Mouse (Mus musculus): ENCODE measurements around the gene Smtn.

Gene Smtn

DNA sequence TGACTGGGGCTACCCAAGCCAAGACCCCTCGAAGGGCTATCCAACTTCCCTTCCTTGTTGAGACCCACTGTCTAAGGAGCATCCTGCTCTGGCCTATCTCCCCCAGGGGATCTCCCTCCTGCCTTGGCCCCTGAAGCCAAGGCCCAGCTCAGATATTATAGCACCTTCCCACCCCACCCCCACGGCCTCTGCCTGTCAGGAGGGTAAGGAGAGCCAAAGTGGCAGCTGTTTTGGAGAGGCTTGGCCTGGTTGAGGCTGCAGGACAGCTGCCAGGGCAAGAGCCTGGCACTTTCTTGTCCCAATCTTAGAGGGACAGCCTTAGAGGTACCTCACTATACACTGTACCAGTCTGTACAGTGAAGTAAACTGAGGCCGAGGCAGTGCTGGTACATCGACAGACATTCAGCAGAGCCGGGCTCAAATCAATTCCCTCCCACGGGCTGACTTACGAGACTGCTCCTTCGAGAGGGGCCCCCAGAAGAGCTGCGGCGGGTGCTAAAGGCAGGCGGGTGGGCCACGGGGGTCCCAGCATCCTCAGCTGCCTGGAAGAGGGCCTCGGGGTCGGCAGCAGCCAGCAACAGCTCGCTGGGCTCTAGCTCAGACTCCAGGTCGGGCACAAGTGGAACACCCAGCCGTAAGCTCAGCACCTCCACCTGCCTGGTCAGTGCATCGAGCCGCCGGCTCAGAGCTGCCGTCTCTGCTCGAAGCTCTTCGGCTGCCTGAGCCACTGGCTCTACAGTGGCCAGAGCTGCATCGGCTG, 13.3 kb downstream of the Smtn start:
- no peak for DNase-seq (ENCODE audit: low spot score in 2 of 2)

DNA sequence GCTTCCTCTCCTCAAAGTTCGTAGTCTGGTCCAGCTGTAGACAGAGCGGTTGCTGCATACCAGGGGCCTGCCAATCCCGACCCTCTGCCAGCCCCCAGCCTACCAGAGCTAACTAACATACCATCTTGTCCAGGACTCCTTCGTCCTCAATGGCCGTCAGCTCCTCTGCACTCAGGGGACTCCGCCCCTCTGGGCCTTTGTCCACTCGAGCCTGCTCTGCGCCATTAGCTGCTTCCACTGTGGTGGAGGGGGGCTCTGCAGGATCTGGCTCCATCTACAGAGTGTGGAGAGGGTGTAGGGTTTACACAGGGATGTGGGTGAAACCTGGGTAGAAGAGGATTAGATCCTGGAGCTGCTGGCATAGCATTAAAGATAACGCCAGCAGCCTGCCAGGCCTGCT, 14.2 kb downstream of the Smtn start:
- DNase-seq (ENCODE audit: low spot score in 2 of 2), result no peak

DNA sequence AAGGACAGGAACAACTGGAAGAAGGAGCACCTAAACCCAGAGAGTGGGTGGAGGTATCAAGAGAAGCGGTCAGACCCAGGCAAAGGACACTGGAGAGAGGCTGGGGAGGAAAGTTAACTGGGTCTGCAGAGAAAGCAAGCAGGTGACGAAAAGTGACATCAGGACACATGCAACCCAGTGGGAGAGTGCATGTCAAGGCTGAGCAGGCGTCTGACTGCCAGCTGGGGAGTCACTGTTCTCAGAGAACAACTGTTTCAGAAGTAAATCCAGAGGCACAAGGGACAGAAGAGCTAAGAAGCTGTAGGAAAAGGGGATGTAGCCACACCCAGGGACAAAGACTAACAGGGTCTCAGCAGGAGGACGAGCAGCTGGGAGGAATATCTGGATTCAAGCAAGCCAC, 14.9 kb downstream of the Smtn start:
- DNase-seq (ENCODE audit: low spot score in 2 of 2), result no peak

- no peak for DNase-seq (ENCODE audit: low spot score in 2 of 2)
Measured at GRCm38 (mm10) chr11:3523840-3524582, 16.4 kb downstream of the Smtn start.

- DNase-seq (ENCODE audit: low spot score in 2 of 2), result no peak
Measured at GRCm38 (mm10) chr11:3522285-3523000, 18.0 kb downstream of the Smtn start.

DNA sequence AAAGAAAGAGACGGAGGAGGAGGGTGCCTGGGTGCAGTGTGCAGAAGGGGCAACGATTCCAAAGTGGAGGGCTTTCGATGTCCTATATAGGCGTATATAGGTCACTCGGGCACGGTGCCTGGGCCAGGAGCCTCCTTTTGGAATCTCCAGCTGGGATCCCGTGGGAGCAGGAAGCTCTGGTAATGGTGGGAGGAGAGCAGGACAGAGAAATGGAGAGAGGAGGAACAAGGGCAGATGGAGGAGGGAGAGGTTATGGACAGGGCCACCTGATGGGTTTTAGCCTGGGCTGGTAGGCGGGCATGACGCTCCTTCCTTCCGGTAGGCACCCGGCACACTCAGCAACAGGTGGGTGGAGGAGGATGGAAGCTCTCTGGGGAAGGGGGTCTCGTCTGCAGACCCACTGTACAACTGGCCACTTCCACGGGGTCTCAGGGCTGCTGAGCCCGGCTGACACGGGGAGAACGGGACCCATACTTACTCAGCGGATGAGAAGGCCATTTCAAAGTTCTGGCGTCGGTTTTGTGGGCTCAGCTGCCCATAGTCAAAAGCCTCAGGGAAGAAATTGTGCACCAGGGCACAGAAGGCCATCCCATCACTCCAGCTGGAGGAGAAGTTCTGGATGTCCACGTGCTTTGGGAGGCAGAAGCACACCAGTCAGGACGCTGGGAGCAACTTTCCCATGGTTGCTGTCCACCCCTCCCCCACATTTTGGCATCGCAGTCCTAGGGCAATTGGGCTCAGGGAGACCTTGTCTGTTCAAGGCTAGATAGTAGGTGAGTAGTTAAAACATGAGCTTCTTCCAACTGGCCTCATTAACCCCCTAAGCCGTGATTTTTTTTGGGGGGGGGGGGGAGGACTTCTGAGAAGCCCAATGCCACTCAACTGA, 18.8 kb downstream of the Smtn start:
- DNase-seq (ENCODE audit: low spot score in 2 of 2), result no peak

DNA sequence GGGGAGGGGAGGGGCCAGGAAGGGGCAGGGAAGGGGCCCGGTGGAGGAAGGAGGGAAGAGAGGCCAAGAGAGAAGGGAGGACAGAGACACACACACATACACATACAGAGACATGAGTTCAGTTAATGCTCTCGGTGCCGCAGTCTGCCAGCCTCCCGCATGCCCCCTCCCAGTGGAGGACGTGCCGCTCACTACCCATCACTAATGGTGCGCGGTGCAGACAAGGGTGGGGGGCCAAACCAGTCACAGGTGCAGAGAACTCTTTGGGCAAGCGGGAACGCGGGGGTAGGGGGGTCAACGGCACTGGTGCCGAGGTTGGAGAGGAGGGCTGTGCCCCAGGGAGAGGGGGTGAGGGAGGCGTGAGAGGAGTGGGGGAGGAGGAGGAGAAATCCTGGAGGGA, 19.5 kb downstream of the Smtn start:
- no peak for DNase-seq (ENCODE audit: low spot score in 2 of 2)

DNA sequence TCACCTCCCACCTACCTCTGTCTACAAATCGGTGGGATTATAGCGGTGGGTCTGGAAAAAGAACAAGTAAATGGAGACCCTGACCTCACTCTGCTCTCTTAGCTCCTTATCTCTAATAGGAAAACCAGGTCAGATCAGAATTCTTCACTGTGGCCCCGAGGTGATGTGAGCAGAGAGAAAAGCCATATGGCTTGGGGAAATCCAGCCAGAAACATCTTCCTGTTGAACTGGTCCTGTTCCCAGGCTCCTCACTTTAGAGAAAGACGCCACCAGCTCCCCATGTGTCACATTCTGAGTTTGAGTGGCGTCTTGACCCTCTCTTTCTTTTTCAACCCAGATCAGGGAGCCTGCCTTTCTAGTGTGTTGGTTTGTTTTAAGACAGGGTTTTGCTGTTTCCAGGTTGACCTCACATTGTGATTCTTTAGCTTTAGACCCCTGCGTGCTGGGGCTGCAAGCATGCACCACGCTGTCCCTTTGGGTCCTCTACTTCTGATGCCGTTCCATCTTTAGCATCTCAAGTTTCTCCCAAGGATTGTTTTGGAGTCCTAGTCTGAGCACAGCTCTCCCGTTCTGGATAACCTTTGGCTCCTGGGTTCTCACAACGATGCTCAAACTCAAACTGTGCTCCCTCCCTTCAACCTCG, 20.5 kb downstream of the Smtn start:
- DNase-seq (ENCODE audit: low spot score in 2 of 2), result no peak

DNA sequence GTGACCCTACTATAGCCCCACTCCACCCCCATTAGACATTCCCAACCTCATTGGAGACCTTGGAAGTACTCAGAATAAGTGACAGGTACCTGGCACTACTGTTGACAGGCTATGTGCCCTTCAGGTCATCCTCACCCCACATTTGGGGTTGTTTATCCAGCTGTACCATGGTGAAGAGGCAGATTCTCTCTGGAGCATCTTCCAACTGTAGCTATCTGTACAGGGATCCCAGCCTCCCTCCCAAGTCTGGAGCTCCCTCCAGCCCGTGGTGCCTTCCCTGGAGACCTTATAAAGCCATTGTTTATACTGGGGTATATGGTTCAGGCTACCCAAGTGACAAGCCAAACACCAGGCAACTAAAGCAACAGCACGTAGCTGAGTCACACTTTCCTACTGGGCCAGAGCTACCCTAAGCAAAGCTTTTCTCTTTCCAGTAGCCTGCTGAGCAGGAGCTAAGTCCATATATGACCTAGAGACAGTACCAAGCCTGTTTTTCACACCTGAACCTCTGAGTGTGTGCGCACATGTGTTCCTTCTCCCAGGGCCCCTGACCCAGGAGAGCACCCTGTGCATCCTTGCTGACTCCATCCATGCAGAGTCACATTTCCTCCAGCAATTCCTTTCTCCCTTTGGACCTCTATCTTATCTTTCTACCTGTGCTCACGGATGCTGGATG, 21.2 kb downstream of the Smtn start:
- DNase-seq (ENCODE audit: low spot score in 2 of 2), result no peak

DNA sequence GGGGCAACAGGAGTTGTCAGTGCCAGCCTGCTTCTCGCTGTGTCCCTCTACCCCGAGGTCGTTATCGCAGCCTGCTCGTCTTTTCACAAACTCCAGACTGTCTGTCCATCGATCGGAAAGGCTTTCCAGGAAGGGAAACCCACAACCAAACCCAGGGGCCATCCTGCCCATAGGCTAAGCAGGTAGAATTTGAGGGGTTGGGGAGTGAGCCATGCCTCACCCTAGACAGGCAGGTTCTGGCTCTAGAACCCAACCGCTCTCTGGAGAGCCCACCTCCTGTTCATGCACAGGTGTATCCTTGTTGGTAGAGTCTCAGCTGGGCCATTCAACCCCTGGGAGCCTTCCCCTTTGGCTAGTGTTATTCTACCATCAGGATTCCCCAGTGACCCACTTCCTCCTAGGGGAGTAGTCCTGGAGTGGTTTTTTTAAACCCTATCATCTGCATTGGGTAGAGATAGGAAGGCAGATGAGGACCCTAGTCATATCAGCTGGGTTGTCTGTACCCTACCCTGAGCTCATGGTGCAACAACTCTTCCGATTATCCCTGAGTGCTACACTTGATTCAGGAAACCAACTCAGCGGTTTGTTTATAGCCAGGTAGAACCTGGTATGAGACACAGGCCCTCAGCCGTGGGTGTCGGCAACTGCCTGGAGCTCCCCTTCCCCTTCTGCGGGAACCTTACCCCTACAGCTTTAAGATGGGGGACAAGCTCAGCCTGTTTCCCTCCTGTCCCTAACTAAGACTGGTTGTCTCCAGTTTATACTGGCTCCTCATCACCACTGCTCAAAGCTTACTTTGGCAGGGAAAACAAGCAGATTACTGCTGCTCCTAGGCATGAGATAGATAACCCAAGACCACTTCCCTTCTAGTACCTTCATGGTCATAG, 22.3 kb downstream of the Smtn start:
- no peak for DNase-seq (ENCODE audit: low spot score in 2 of 2)

GRCm38 (mm10) chr11:3516859-3517845, 23.3 kb downstream of the Smtn start:
- DNase-seq (ENCODE audit: low spot score in 2 of 2), result peak; percentile 27 to 40

DNA sequence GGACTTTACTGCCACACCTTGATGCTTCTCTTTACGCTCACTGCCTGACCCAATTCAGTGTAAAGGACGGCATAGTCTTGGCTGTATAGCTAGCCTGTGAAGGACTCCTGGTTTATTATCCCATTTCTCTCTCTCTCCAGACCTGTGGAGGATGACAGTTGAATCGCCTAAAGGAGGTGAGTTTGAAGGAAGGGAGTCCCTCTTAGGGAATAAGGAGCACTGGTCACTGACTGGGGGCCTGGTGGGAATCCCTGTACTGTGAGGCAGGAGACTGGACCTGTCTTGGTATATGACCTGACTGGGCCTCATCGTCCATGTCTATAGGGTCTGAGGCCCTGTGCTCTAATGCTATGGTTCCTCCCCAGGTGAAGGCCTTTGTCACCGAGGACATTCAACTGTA, 24.3 kb downstream of the Smtn start:
- no peak for DNase-seq (ENCODE audit: low spot score in 2 of 2)

DNA sequence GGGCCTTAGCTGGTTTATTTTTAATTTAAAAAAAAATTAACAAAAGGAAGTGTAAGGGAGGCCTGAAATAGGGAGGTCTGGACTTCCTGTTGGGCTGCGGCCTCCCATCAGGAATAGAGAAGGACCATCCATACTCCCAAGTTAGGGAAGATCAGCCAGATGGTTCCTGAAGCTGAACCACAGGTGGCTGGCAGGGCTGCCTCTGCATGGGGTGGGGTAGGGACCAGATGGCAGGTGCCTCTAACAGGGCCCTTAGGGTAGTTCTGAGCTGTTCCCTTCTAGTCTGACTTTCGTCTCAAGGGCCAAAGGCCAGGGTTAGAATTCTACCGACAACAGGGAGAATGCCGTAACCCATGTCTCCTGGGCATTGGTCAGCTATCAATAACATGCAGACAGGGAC, 24.8 kb downstream of the Smtn start:
- no peak for DNase-seq (ENCODE audit: low spot score in 2 of 2)

- peak in 1 of 2 experiments; percentile 28 for DNase-seq (ENCODE audit: low spot score in 2 of 2)
Measured at GRCm38 (mm10) chr11:3515216-3515615, 25.2 kb downstream of the Smtn start.

DNA sequence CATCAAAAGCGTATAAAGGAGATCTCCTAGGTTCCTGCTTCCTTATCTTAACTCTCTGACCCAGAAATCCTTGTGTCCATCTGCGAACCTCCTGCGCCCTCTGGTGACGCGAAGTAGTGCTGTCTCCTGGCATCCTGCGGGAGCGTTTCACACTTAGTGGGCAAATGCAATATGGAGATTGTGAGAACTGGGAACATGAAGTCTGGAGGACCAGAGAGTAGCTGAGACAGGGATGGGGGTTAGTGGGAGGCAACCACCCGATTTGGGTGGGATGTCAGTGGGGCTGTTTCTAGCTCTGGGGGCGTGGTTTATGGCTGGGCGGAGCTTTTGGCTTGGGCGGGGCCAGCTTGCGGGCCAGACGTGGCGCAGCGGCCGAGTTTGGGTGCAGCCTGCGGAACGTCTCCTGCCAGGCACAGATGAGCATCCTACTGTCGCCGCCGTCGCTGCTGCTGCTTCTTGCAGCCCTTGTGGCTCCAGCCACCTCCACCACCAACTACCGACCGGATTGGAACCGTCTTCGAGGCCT, 25.8 kb downstream of the Smtn start, which contains the start of gene Selenom:
Selenom (plus strand) TSS at position 156 of the 526 bp plus-strand sequence.
- peak; percentile 91 to 94 for DNase-seq (ENCODE audit: low spot score in 2 of 2)

- no peak for DNase-seq (ENCODE audit: low spot score in 2 of 2)
Measured at GRCm38 (mm10) chr11:3513291-3513690, 27.1 kb downstream of the Smtn start.

- no peak for DNase-seq (ENCODE audit: low spot score in 2 of 2)
Measured at GRCm38 (mm10) chr11:3510321-3510720, 30.1 kb downstream of the Smtn start.

Measured in right cerebral cortex, adult 2 months (tissue).